In the genomic region with DNA sequence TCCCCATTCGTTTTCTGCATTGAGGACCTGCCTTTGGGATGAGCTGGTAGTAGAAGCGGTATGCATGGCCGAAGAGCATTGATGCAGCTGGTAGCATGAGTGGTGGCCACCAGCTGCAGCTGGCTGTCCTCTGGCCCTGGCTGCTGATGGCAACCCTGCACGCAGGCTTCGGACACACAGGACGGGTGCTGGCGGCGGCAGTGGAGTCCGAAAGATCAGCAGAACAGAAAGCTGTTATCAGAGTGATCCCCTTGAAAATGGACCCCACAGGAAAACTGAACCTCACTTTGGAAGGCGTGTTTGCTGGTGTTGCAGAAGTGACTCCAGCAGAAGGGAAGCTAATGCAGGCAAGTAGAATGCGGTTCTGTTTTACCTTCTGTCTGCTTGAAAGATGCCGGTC, we compare ENCODE assay signal across 12 mouse cellular contexts. TPM values are rescaled to one million over a fixed set of nuclear protein-coding genes. Genes with fewer than 3 reads are reported as not detected.
DNase-seq lines count a peak whose midpoint lies in the region; ATAC-seq and TF ChIP-seq lines count a peak whose summit lies in the region.
"Had no signal": no experiment of that assay in that cellular context is flagged by ENCODE, and none has a peak within 500 bp of the region (broad histone marks: within the 10 kb centered on the region; RNA-seq: fewer than 3 reads in every experiment).

No protein-coding gene starts in this region.

- no peaks in the 10 kb centered on the region for H3K9me3 ChIP-seq in embryonic facial prominence, embryonic 13.5 days
- no peaks in the 10 kb centered on the region for H3K9me3 ChIP-seq in liver, postnatal 0 days (ENCODE audit: low read length)

- peak overlapping the region; percentile 65 for H3K4me2 ChIP-seq in embryonic facial prominence, embryonic 13.5 days
- H3K4me2 ChIP-seq in liver, postnatal 0 days (ENCODE audit: low read depth, low read length) = peak overlapping the region; percentile 71

- peaks cover 10% of the 10 kb centered on the region for H3K27me3 ChIP-seq in embryonic facial prominence, embryonic 13.5 days
- H3K27me3 ChIP-seq in liver, postnatal 0 days (ENCODE audit: insufficient read depth, low read length) = no peaks in the 10 kb centered on the region

- no peak for ATAC-seq in embryonic facial prominence, embryonic 13.5 days (ENCODE audit: insufficient number of reproducible peaks, insufficient read depth, low FRiP score, low TSS enrichment, low read depth)
- ATAC-seq in liver, postnatal 0 days = no peak
- ATAC-seq in monocyte, adult 5-6 weeks (replicated peaks; ENCODE audit: insufficient number of reproducible peaks, low FRiP score, low TSS enrichment, poor library complexity, severe bottlenecking) = no peak

- no peak for TF ChIP-seq EP300 in liver, postnatal 0 days (IDR thresholded peaks at IDR 0.05; ENCODE audit: low read depth)

- H3K4me3 ChIP-seq in layer of hippocampus, adult 2 months = peak overlapping the region; percentile 60; the same call in 1 of the 2 replicates
- H3K4me3 ChIP-seq in embryonic facial prominence, embryonic 13.5 days = peak overlapping the region; percentile 46
- peak overlapping the region; percentile 48 for H3K4me3 ChIP-seq in liver, postnatal 0 days (ENCODE audit: low read depth, low read length)

- TF ChIP-seq CTCF in layer of hippocampus, adult 2 months (conservative IDR thresholded peaks at IDR 0.05) = no peak
- TF ChIP-seq CTCF in liver, postnatal 0 days (IDR thresholded peaks at IDR 0.05; ENCODE audit: low read depth) = no peak

- no peaks in the 10 kb centered on the region for H3K4me1 ChIP-seq in embryonic facial prominence, embryonic 13.5 days
- no peaks in the 10 kb centered on the region for H3K4me1 ChIP-seq in liver, postnatal 0 days (ENCODE audit: insufficient read depth)

- intact Hi-C loops in left cerebral cortex, postnatal 14 days (cut with DNase I) = loop anchor here (5.0 kb wide), 2 partner anchors 73 to 108 kb away; a partner anchor contains a TSS

- H3K27ac ChIP-seq in layer of hippocampus, adult 2 months = peak overlapping the region; percentile 40
- no peak overlapping the region for H3K27ac ChIP-seq in embryonic facial prominence, embryonic 13.5 days
- peak overlapping the region; percentile 48; the same call in 1 of the 2 replicates for H3K27ac ChIP-seq in liver, postnatal 0 days (ENCODE audit: low read depth)

- peak overlapping the region; percentile 63 for H3K9ac ChIP-seq in embryonic facial prominence, embryonic 13.5 days
- H3K9ac ChIP-seq in liver, postnatal 0 days (replicated peaks) = peak overlapping the region; percentile 55; the same call in 1 of the 2 replicates

- 70% methylated on average over 12 of the region's 12 CpGs for WGBS in embryonic facial prominence, embryonic 13.5 days
- 66% methylated on average over 12 of the region's 12 CpGs for WGBS in liver, postnatal 0 days (ENCODE audit: insufficient replicate concordance)

- H3K36me3 ChIP-seq in embryonic facial prominence, embryonic 13.5 days = no peaks in the 10 kb centered on the region
- H3K36me3 ChIP-seq in liver, postnatal 0 days (replicated peaks; ENCODE audit: insufficient read depth, low read length) = no peaks in the 10 kb centered on the region

- peak; percentile 28 for DNase-seq in adrenal gland, postnatal 10 days
- DNase-seq in adrenal gland, adult 8-10 months = no peak
- no peak for DNase-seq in layer of hippocampus, adult 2 months (ENCODE audit: low spot score in 2 of 2)
- DNase-seq in layer of hippocampus, postnatal 10 days (ENCODE audit: low spot score in 2 of 2) = no peak
- no peak for DNase-seq in liver, postnatal 0 days
- DNase-seq in left cerebral cortex, postnatal 14 days (ENCODE audit: low spot score in 2 of 2) = no peak
- DNase-seq: embryo, embryonic 11 days; heart, postnatal 14 days had no signal

RNA-seq across cellular contexts. Expression of a gene that starts 2.0 kb away (rescaled TPM):
- 1 to 10 TPM; 2.8 to 3.4 TPM for total RNA-seq in adrenal gland, postnatal 10 days (2021)
- 10 to 100 TPM in 2 of 4 experiments, 1 to 10 TPM in 2; 4.8 to 17.8 (median 10.7) TPM for total RNA-seq in adrenal gland, adult 8-10 months (2022)
- 1 to 10 TPM; 3.1 to 3.9 TPM for total RNA-seq in layer of hippocampus, adult 2 months (2021)
- total RNA-seq in layer of hippocampus, postnatal 10 days (2021) = 1 to 10 TPM; 3.8 to 4.0 TPM
- 7.1 and 8.7 TPM in 2 replicates for polyA plus RNA-seq in embryonic facial prominence, embryonic 13.5 days (2015; fragmentation: Nextera tagmentation; extraction: Ambion mirVana)
- 4.2 and 5.8 TPM in 2 replicates for polyA plus RNA-seq in liver, postnatal 0 days (2015; fragmentation: Nextera tagmentation; extraction: Ambion mirVana)
- 5.8 to 17.9 TPM (median 10.8 TPM) in 3 replicates for total RNA-seq in monocyte, adult 5-6 weeks (2017)
- 1 to 10 TPM; 2.6 to 4.1 TPM for total RNA-seq in left cerebral cortex, postnatal 14 days (2021)
- polyA plus RNA-seq: C2C12 had no signal

RNA-seq across cellular contexts. Expression of a gene that starts 47.6 kb away (rescaled TPM):
- under 1 TPM; 0.12 TPM for total RNA-seq in adrenal gland, postnatal 10 days (2021)
- total RNA-seq in adrenal gland, adult 8-10 months (2022) = under 1 TPM in 2 of 4 experiments, not detected in 2; 0.27 to 0.49 TPM
- total RNA-seq in layer of hippocampus, adult 2 months (2021) = under 1 TPM; 0.56 to 0.90 TPM
- under 1 TPM; 0.51 to 0.87 TPM for total RNA-seq in layer of hippocampus, postnatal 10 days (2021)
- 0.23 and 0.25 TPM in 2 replicates for polyA plus RNA-seq in embryonic facial prominence, embryonic 13.5 days (2015; fragmentation: Nextera tagmentation; extraction: Ambion mirVana)
- polyA plus RNA-seq in liver, postnatal 0 days (2015; fragmentation: Nextera tagmentation; extraction: Ambion mirVana) = 0.04 TPM in 1 of 2 replicates, not detected in the other
- total RNA-seq in monocyte, adult 5-6 weeks (2017) = 1.2 TPM in 1 of 3 replicates, not detected in the others
- under 1 TPM; 0.46 to 0.66 TPM for total RNA-seq in left cerebral cortex, postnatal 14 days (2021)
- total RNA-seq: neutrophil, adult 5-6 weeks had no signal
